Mouse (Mus musculus) forelimb bud, embryonic 11.5 days (tissue): ENCODE measurements at regions not wholly inside any gene's neighbourhood (a gene's known extent, or its start where the extent isn't known, plus 50 kb on each side); places are given as distances from the start of the nearest gene placed in this dataset.
"Not testable (repeated sequence)": the region's sequence is repeated elsewhere in the genome, so short reads cannot be mapped to it uniquely, and the experiment has no call there.

Source experiments
- DNase-seq: peaks from one replicate; pipeline ENCODE4 v3.0.0-alpha.2; 2012; ENCODE audit warnings: low read depth, low spot score

DNA sequence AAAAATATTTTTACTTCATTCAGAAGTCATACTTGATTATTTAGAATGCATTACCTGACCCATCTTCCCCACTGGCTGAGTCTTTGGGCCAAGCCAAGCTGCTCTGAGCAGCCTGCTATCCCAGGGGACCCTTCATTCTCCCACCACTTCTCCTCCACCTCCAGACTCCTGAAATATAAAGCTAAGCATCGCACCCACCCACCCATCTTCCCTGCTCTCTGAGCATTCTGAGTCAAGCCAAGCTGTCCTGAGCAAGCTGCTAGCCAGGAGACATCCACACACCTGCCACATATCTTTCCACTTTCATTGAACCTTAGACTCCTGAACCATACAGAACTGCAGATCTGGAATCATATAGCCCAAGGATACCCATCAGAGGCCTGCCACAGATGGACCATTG is 1456.2 kb upstream of the Adam24 start:
- no peak for DNase-seq

DNA sequence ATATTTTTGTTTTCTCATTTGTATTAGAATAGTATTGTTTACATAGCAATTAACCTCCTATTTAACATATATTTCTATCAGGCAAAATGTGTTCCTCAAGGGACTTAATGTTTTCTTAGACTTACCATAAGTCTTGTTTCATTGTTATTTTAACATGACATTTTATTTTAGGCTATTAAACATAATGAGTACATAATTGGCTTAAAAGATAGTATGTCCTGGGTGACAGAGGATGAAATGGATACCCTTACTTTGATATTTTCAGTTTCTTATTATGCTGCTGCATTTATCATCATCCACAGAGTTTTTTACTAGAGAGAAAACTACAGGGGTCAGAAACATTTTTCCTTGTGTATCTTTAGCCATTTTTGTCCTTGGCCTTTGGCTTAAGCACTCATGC is 1447.6 kb upstream of the Adam24 start:
- no peak for DNase-seq

DNA sequence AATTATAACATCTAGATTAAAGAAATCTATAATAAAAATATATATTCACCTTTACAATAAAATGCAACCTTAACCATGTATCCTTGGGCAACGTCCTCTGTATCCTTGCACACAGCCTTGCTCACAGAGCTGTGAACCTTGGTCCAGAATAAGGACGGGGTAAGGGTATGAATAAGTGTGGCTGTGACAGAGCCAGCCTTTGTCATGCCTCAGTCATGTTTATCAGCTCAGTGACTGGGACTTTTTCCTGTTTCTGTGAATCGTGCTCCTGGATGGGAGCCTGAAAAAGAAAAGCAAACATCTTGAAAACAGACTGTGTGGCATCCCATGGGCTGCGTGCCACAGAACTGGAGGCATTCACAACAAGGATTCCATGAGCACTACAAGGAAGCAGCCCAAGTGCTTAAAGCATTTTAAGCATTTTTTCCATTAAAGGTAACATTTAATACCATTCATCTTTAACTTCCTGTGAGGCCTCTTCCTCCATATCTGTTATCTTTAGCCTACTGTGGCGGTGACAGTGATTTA is 1405.8 kb upstream of the Adam24 start:
- DNase-seq: no peak

DNA sequence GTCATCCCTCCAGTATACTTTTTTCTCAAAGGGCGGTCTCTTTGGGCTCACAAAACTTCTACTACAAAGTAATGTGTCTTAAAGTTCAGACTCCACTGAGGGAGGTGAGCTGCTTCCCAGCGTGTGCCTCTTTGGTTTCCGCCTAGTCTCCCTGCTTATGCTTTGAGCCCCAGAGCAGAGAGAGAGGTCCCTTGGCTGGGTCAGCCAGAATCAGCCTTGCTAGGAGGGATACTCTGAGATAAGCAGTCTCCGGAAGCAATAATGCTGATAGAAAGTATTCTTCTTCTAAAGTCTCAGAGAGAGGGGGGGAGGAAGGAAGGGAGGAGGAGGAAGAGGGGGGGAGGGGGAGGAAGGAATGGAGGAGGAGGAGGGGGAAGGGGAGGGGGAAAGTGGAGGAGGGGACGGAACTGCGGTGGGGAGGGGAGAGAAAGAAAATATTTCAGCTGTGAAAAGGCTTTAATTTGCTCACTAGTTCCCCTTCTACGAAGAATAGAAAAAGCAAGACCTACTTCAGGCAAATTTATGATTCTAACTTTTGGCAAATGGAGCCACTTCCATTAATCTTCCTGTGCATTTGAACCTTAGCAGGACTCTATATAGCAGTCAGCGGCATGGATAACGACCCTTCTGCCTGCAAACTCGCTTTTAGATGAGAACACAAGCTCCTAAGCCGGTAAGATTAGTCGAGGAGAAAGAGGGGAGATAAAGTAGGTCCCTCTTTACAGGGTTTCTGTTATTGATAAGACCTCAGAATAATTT is 1377.2 kb upstream of the Adam24 start:
- DNase-seq: no peak

DNA sequence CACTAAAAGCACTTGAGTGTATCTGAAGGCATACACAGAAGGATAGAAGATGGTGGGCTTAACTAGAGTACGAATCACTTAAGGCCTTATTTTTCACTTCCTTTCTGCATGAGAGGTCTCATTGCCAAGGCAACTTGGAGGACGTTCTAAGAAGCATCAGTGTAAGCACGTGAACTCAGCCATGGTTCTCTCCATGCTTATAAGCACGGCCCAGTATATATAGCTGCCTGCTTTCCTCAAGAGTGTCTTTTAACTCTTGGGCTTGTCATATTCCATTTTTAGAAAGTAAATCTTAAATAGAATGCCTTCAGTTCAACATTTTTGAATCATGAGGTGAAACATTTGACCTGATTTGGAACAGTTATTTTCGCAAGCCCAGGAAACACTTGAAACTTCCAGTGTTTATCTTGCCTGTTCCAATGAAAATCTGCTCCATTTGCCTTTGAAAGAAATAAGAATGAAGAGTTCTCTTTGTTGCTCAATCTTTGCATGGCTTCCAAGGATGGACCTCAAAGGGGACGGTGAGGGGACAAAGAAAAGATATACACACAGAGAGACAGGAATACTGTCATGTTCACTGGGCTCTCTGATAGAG is 1371.0 kb upstream of the Adam24 start:
- no peak for DNase-seq

DNA sequence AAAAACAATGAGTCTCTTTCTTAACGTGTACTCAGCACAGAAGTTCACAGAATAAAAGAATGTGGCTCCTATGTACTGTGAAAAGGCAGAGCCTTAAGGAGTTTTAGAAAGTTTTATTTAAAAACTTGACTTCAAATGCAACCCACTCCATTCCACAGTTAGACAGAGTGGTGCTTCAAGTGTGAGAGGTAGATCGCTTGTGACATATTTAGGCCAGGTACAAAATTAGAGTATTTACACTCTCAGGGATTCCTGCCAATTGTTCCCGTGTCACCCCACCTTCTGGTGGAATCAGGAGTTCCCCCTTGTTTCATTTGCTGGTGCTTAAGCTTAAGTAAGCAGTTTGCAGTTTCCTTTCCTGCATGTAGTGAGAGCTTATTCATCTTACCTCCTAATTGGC is 1361.0 kb upstream of the Adam24 start:
- DNase-seq: no peak

DNA sequence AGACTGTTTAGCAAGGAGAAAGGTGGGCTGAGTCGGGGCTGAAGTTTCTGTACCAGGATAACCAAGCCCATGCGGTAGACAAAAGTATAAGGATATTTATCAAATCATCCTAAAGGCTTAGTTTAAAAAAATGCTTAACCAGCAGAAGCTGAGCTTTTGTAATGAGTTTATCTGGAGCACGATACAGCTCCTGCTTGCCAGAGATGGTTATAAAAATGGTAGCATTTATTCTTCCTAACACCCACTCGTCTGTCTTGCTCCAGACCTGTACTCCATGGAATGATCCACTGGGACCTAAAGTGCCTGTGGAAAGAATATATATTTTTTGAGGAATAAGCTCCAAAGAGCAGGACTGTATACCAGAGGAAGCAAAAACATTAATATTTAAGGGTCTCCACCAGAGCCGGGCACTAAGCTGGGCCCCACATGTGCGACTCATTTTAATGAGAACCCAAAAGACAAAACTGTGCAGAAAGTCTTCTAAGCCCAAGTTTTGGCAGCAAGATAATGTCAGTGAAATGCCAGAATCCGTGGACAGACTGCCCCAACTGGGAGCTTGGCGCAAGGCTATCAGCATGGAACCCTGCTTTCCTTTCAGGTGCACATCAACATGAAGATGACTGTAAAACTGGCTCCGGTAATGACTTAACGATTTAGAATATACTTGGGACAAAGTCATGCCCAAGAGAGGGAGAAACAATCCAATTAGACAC is 1359.2 kb upstream of the Adam24 start:
- no peak for DNase-seq

DNA sequence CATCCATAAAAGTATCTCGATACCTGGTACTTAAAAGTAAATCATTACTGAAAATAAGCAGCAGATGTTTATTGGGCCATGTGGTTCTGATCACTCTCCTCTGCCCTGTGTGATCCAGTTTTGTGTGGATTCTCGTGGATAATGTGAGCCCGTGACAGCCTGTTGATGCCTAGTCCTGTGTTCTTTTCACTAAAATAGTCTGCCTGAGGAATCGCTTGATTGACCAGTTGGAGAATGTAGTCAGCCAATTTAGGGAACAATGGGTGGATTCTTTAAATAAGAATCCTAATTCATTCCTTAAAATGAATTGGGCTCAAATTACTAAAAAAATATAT is 1358.7 kb upstream of the Adam24 start:
- peak; percentile 65 for DNase-seq

DNA sequence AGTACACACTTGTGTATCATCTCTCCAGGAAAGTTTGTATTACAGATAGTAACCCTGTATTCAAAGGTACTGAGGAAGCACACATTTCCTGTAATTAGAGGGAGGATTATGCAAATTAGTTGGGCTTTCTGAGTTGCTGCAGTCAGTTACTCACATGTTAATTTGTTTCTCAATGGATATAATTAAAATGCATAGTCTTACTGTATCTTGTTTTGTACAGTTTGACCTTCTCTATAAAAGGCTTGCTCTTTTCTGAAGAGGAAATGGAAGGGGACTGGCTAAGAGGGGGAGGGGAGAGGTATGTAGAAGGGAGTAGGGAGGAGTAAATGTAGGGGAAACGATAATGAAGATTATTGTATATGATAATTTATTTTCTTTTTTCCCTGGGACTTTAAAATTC is 1345.5 kb upstream of the Adam24 start:
- DNase-seq: no peak

DNA sequence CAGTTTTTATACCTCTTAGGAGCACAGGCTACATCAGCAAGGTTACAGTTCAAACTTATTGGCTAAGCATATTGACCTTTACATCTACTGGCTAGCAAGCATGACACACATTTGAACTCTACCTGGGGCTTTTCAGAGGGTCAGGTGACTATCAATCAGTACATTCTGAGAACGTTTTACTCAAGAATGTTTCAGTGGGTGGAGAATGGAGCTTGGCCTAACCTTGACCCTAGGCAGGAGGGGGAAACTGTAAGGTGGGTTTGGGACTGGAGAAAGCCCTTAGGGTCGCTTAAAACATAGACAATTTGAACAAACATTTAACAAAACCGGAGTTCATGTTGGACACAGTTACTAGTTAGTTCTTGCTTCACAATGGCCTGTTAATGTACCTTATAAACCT is 1330.1 kb upstream of the Adam24 start:
- DNase-seq: no peak

DNA sequence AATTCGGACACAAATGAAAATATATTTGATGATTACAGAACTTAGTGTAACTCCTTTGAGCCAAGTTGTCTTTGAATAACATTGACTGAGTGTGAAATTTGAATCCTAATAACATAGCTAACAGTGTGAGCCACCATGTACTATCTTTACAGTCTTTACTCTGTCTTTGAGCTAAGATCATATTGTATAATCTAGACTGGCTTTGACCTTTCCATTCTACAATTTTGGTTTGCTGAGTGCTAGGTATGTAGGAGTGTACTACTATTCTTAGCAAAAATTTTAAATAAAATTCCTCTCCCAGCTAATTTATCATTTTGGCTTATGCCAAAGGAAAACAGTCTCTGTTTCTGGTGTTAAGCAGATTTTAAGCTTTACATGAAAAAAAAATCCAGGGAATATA is 1328.4 kb upstream of the Adam24 start:
- no peak for DNase-seq

DNA sequence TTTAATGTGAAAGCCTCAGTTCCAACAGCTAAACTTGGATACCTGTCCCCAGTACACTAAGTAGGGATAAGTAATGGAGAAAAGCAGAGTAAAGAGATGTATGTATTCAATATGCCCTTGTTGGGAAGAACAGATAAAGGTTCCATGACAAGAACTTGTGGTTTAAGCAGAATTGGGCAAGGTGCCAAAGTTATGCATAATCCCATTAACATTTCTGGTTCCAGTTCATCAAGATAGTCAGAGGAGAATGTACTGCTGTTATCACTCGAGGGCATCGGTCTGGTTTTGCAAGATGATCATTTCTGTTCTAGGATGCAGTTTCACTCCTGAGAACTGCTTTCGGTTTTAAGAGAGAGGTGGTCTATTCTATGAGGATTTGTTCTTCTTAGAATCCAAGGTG is 1325.9 kb upstream of the Adam24 start:
- no peak for DNase-seq

DNA sequence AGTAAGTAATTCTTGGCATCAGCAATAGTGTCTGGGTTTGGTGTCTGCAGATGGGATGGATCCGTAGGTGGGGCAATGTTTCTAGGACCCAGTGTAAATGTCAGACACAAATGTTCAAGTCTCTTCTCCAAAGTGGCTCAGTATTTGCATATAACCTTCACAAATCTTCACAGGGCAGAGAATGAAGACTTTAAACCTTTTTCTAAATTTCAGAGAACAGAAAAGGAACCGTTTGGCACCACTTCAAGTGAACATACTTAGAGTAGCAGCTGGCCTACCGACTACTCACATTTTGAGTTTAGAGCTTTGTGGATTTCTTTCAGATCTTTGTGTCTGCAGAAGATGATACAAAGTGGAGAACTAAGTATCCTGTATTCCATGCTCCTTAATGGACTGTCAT is 1319.5 kb upstream of the Adam24 start:
- no peak for DNase-seq

DNA sequence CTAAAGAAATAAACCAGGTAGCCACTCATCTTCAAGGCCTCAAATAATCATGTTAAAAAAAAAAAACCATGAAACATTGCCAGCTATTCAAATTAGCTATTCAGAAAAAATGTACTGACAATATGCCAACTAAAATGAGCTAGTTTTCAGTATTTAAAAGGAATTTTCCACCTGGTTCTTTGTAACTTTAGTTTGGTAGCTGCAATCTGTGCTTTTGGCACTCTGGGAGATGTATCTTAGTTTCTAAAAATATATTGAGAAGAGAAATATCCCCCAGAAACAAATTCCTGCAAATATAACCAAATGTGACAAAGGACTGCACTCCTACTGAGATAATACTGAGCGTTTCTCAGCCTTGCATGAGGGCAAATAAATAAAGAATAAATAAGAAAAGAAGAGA is 1317.8 kb upstream of the Adam24 start:
- DNase-seq: no peak

DNA sequence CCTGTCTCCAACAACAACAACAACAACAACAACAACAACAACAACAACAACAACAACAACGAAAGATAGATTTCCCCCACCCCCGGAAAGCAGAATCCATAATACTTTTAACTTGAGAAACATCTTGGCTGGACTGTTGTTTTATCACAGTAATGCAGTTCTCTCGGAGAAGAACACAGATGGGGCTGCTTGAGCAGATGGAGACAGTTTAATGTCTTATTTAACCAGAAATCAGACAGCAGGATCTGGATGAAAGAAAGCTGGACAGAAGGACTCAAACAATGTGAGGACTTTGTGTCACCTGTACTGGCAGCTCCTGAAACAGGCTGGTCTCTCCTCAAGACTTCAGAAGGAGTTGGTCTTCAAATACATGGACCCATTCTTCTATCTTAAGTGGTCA is 1317.0 kb upstream of the Adam24 start:
- no peak for DNase-seq

DNA sequence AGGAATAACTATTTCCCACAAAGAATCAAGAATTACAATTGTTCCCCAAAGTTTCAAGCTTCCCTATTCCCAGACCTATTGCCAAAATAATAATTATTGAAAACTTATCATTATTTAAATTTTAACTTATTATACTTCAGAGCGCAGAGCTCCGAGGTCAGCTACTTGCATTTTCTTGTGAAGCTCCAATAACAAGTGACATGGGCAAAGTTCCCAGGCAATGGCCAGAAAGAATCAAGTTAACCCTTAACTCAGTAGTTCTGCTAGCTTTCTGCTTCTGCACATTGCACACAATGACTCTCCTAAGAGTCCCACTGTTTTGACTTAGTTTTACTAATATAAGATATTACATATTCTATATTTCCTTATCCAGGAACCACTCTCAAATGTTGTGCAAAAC is 1308.5 kb upstream of the Adam24 start:
- DNase-seq: not testable (repeated sequence)
